Mouse (Mus musculus) embryo, embryonic 9.5 days (tissue): ENCODE measurements around the gene Exoc8.
A peak's percentile ranks its signal among the peaks of the same experiment; 100 is the strongest.

Source experiments
- DNase-seq: peaks from one replicate; pipeline ENCODE4 v3.0.0-alpha.2; 2017; ENCODE audit errors: extremely low spot score

Exoc8 gene

GRCm38 (mm10) chr8:124909936-124910335 is 12.4 kb upstream of the Exoc8 start:
- no peak for DNase-seq

- no peak for DNase-seq
Observed at GRCm38 (mm10) chr8:124905482-124905881, 8.0 kb upstream of the Exoc8 start.

GRCm38 (mm10) chr8:124903198-124903597 is 5.7 kb upstream of the Exoc8 start:
- DNase-seq, result no peak

- no peak for DNase-seq
Observed at GRCm38 (mm10) chr8:124898251-124898905, 873 bp upstream of the Exoc8 start.

GRCm38 (mm10) chr8:124896632-124897385 is 696 bp downstream of the Exoc8 start:
- peak; percentile 76 for DNase-seq

- DNase-seq, result no peak
Observed at GRCm38 (mm10) chr8:124896010-124896631, 1.4 kb downstream of the Exoc8 start.

- DNase-seq, result no peak
Observed at GRCm38 (mm10) chr8:124892596-124892995, 4.9 kb downstream of the Exoc8 start.

- DNase-seq, result no peak
Observed at GRCm38 (mm10) chr8:124888385-124888784, 9.1 kb downstream of the Exoc8 start.

- no peak for DNase-seq
Observed at GRCm38 (mm10) chr8:124878946-124879526, 18.5 kb downstream of the Exoc8 start.

GRCm38 (mm10) chr8:124878141-124878540 is 19.4 kb downstream of the Exoc8 start:
- DNase-seq, result no peak

- no peak for DNase-seq
Observed at GRCm38 (mm10) chr8:124872690-124873089, 24.8 kb downstream of the Exoc8 start.

- no peak for DNase-seq
Observed at GRCm38 (mm10) chr8:124872081-124872480, 25.4 kb downstream of the Exoc8 start.

GRCm38 (mm10) chr8:124871474-124871873 is 26.0 kb downstream of the Exoc8 start:
- no peak for DNase-seq

- no peak for DNase-seq
Observed at GRCm38 (mm10) chr8:124869708-124870107, 27.8 kb downstream of the Exoc8 start.

GRCm38 (mm10) chr8:124867126-124867525 is 30.4 kb downstream of the Exoc8 start:
- DNase-seq, result no peak

GRCm38 (mm10) chr8:124866669-124867068 is 30.8 kb downstream of the Exoc8 start:
- DNase-seq, result no peak

- DNase-seq, result peak; percentile 36
Observed at GRCm38 (mm10) chr8:124863729-124864128, 33.8 kb downstream of the Exoc8 start.

- DNase-seq, result no peak
Observed at GRCm38 (mm10) chr8:124863163-124863677, 34.3 kb downstream of the Exoc8 start.

- DNase-seq, result peak; percentile 96
Observed at GRCm38 (mm10) chr8:124862321-124863162, 35.0 kb downstream of the Exoc8 start, which contains the start of the genes Gnpat and 2810004N23Rik. Gene Gnpat (plus strand): TSS chr8:124863033. Gene 2810004N23Rik (minus strand): TSS chr8:124863120.

- no peak for DNase-seq
Observed at GRCm38 (mm10) chr8:124860188-124860587, 37.3 kb downstream of the Exoc8 start.

GRCm38 (mm10) chr8:124859466-124859865 is 38.0 kb downstream of the Exoc8 start:
- DNase-seq, result no peak
